Mouse (Mus musculus) cerebellum, adult 8-10 months (tissue): Measurements from ENCODE around the gene Slc8a1.

Source experiments
- DNase-seq: peaks from one replicate; pipeline ENCODE4 v3.0.0; 2022

Slc8a1 gene

DNA sequence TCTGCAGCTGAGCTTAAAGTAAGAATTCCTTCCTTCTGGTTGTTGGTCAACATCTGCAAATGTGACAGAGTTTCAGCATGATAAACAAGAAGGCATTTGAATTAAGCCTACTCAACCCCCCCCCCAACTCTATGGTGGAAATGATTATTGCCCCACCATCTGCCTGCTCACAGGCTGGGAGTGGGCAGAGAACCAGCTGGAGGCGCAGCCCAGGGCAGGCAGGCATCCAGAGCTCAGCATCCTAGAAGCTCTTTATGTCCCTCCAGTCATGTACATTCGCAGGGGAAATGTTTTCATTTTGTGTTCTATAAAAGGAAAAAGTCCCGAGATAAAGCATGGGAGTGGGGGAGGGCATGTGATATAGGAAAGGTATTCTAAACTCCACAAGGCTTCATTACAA is 235.4 kb downstream of the Slc8a1 start:
- DNase-seq: peak; percentile 67

DNA sequence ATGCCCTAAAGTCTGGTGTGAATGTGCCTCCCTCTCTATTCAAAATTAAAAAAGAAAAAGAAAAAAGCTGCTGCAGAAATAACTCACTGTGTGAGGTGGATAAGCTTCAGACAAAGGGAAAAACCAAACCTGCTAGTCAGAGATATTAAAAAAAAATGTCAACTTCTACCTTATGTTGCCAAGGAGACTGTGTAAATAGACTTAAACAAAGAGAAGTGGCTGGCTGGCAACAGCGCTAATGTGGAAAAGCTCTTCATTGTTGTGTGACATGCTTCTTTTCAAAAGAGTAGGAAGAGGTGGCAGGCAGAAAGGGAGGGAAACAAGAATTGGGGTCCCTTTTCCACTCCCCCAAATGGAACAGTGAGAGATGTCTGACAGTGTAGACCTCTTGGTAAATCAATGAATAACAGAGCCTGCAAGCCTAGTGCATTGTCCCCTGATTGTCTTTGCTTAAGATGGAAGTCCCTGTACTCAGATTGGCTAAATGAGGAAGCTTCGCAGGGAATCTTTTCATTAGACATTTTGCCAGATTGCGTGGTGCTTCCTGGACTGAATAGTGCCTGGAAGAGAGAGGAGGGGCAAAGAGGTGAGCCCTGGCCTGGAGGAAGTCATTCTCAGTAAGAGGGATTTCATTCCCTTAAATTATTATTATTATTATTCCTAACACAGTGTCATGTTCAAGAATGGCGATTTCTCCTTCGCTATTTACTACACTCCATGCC is 237.3 kb downstream of the Slc8a1 start:
- DNase-seq: no peak

DNA sequence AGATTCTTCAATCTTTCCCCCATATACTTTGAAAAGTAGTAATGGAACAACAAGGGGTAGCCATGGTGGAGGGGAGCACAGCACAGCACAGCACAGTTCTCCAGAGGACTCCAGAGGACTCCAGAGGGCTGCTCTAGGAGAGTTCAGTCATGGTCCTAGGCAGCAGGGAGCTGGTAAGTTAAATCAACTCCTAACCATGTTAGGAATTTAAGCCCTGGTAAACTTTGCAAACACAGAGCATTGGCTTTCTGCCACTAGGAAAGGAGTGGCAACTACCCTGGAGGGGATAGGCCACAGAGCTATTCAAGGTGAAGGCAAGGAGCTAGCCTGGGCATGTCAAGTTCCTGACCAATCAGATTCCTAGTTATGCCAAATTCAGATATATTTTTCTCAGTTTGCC is 240.3 kb downstream of the Slc8a1 start:
- DNase-seq: no peak

DNA sequence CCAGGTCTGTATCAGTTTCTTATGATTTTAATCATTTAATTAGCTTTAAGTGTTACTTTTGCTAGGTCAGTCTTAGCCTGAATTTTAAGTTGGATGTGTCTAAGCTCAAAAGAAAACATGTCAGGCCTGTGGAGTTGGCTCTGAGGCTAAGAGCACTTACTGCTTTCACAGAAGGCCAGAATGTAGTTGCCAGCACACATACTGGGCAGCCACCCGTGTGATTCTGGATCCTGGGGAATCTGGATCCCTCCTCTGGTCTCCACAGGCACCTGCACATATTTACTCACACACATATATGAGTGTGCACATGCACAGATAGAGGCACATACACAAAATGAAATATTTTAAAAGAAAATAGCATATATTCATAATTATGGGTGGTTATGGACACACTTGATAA is 241.6 kb downstream of the Slc8a1 start:
- no peak for DNase-seq

DNA sequence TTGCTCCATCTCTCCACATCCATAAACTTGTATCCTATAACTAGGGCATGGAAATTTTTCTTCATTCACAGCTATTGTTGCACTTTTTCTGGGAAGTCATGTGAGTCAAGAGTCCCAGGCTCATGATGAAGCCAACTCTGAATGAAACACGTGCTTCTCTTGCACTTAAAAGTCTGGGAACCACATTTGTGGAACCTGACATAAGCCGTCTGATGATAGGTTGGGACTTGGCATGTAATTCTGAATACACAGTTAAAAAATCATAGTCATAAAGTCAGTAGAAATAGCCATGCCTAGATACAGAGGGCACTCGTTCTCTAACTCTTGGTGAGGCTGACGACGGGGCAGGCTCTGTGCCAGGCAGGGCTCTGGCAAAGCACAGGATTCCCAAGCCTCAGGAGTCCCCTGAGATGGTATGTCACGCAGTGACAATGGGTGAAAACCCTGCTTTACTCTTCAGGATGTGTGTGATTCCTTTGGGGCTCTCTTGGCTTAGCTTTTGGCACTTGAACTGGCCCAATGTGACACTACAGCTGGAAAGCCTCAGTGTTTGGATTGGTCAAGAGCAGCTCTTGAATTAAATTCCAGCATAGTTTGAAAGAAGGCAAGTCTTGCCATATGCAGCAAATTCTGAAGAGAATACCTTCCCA is 245.8 kb downstream of the Slc8a1 start:
- no peak for DNase-seq

DNA sequence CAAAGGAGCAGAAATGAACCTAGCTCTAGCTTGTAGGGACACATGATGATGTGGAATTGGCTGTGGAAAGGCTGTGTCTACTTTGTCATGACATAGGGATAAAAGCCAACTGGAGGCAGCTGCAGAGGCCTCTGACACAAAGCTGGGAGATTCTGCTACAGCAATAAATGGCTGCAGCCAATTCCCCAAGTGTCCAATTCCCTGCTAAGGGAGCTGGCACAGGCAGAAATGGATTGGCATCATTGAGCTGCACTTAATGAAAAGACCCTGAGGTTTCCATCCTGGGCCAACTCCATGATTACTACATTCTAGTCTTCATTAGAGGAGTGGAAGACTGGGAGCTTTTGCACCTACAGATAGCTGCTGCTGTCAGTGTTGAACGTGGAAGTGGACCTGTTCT is 251.8 kb downstream of the Slc8a1 start:
- no peak for DNase-seq

DNA sequence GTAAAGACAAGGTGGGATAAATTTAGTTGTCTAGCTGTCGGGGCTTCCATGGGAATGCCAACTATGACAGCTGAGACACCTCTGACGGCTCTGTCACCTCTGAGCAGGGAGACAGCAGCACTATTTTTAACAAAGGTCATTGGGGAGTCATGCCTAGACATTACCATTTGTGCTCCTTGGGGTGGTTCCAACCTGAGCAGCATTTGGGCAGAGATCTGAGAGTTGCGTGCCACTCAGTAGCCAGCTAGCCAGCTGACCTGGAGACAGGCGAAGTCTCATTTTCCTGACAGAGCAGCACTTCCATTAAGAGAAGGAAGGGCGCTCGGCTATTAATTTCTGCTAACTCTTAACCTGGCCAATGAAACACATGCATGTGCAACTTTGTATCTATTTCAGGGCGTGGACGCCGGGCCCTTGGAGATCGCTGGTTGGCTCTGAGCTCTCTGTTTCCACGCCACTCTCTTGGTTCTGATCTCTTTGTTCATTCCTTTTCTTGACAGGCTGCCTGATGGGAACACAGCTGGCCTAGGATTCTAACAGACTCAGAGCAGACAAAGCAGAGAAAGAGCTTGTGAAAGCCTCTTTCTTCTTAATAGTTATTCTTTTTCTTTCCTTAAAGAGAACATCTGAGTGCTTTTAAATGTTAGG is 256.2 kb downstream of the Slc8a1 start:
- peak; percentile 54 for DNase-seq

DNA sequence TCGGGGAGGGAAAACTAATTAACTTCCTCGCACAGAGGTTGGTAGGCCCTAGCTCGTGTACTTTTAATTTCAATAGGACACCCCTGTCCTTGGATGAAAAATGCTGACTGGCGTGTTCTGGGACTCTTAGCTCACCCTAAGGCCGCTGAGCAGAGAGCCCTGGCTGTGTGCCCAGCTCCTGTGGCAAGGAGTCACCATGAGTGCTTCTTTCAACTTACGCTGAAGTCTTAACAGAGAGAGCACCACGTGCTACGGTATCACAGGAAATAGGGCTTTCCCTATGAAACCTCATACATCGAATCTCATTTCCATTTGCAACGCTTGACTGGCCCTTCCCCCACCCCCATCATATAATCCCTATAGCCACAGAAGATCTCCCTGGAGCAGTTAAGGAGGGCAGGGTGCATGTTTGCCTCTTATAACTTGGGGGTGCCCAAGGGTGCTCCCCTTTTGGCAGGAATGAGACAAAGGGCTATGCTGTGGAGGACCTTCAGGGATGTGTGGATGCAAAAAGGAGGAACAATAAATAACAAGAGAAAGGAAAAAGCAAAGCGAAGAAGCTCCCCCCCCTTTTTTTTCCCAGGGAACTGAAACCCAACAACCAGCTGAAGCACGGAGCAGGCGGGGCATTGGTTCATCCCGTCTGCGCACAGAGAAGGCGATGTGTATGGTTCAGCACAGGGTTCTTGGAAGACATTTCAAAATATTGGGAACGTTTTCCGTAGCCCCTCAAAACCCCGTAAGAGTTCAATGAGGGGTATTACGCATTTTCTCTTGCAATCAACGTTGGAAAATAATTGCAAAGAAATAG is 257.6 kb downstream of the Slc8a1 start:
- no peak for DNase-seq

DNA sequence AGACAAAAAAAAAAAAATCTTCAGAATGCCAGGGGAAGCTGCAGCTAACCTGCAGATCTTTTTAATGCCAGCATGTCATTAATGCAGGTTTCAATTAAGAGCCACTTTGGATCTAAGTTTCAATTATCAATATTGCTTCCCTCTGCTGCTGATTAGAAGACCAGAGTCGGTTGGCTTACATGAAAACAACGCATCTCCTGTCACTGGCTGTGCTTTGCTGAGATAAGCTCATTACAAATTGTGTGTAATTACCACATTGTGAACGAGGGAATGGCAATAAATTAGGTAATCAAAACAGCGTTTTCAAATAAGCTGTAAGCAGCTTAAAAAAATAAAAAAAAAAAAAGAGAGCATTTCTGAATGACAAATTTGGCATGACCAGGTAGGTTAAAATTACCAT is 258.4 kb downstream of the Slc8a1 start:
- DNase-seq: no peak

DNA sequence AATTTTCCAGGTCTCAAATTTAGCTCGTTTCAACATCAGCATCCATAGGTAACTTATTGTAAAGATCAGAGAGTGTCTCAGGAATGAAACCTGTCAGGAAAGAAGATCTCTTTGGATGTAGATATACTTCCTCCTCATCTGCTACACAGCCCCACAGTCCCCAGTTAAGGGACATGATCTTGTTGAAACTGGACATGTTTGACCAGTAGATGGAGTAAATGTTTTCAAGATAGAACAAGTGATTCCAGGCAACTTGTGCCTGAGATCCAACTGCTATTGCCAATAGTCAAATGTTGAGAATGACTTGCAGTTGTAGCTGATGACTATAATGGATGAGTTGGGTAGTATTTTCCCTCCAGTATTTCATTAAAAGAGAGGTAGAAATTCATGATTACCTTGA is 260.8 kb downstream of the Slc8a1 start:
- no peak for DNase-seq

DNA sequence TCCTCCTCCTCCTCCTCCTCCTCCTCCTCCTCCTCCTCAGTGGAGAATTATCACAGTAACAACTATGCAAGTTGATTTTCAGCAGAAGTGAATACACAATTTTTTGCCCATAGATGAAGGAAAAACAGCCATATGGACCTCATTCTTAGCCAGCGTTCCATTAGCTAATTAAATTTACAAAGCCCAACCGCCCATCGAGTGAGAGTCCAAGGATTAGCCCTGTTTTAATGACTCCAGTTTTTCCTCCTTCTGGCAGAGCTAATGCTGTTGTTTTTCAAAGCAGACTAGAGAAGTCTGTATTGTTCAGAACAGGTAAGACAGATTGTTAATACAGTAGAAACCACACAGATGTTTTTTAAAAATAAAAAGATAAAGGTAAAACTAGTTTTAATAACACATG is 264.8 kb downstream of the Slc8a1 start:
- no peak for DNase-seq

DNA sequence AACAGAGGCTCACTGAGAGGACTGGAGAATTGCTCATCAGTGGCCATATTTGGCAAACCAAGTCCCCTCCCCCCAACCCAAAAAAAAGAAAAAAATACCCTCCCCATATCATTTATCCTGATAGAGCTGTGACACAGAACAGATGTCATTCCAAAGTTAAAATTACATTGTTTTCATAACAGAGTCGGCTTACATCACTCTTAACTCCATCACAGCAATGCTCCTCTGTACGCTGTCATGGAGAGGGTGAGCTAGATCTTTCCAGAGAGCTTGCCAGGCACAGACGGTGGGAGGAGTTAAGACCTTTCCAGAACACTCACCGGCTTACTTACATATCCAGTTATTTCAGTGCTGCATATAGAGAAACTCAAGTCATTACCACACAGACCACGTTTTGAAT is 269.2 kb downstream of the Slc8a1 start:
- DNase-seq: no peak

DNA sequence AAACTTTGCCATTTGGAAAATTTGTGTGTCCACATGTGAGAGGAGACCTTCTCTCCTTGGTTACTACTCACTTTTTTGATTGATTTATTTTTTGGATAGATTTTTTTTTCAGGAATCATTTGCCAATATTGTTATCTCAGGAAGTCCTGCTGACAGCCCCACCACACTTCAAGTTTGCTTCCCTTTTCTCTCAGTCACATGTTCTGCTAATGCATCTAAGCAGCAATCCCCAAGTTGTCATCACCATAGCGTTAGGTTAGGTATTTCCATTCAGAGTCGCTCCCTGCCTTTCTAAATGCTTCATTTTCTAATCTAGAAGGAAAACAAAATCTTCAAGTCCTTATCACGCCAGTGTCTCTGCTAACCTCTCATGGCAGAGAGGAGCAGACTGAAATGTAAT is 278.8 kb downstream of the Slc8a1 start:
- no peak for DNase-seq

DNA sequence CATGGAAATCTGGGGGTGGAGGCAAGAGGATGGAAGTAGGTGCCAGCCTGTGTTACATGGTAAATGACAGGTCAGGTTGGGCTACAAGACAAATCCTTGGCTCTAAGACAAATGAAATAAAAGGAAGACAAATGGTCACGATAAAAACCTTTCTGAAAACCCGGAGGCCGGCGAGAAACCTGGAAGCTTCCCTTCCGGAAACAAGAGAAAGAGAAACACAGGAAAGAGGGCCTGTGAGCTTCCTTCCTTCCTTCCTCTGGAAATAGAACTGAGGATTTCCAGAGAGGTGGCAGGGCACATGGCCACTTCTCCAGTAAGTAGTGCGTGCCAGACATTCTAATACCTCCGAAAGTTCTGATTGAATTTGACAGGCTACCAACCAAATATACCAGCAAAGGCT is 282.2 kb downstream of the Slc8a1 start:
- DNase-seq: no peak

DNA sequence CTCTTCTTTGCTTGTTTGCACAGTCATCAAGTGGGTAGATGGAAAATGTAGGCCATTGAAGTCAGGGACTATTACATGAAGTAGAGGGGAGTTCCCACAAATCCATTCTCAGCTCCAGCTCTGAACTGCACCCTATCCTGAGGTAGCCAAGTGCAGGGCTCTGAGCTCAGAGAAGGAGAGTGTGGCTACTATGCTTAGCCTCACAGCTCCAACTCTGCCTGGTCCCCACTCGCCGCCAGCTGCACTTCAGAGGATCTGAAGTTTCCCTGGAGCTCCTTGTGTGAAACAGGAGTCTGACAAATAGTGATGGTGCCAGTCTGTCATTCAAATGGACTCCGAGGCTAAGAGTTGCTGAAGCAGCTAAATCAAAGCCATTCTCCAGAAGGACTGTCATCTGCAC is 282.9 kb downstream of the Slc8a1 start:
- no peak for DNase-seq

DNA sequence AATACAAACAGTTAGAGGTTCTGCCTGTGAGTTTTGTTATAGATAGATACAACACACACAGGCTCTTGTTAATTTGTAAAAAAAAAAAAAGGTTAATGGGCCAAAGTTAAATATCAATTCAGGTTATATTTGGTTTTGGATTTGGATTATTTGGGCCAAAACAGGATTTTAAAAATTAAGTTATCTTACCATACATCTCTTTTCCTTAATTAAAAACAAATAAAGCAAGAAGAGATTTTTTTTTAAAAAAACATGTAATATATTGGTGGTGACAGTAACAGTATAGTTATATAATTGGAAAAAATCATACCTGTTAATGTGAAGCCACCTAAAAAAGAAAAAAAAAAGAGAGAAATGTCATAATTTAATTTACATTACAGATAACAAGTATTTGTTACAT is 296.7 kb downstream of the Slc8a1 start, which contains the start of gene Gm11096:
Gene Gm11096 (plus strand): TSS at position 301 of the 400 bp plus-strand sequence.
- no peak for DNase-seq

DNA sequence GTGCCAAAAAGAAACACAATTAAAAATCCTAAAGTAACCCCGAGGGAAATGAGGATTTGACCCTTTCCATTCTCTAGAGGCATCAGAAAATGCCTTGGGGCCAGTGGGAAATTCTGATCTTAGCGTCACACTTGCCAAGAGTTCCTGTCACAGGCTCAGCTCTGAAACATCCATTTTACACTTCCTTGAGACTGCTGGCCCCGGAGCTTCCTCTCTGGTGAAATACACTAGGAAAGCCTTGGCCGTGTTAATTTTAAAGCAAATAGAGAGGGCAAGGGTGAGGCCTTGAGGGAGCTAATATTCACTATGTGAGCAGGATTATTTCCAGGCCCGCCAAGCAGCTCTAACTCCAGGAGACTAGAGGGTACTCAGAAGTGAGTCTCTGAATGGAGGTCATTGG is 305.0 kb downstream of the Slc8a1 start:
- DNase-seq: no peak

DNA sequence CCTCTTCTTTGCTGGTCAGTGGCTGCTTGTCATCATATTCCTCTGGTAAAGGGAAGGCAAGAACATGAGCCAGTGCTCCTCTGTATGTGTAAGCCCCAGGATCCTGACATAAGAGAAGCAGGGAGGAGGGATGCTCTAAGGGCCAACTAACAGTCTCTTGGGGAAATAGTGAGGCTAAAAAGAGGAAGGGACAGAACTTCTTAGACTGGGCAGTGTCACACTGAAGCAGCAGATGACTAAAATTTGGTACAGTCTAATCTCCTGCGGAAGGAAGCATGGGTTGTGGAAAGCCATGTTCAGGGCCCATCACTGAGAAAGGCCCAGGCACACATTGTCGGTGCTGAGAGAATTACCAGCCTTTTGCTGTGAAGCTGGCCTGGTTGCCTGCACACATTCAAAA is 305.4 kb downstream of the Slc8a1 start:
- no peak for DNase-seq

DNA sequence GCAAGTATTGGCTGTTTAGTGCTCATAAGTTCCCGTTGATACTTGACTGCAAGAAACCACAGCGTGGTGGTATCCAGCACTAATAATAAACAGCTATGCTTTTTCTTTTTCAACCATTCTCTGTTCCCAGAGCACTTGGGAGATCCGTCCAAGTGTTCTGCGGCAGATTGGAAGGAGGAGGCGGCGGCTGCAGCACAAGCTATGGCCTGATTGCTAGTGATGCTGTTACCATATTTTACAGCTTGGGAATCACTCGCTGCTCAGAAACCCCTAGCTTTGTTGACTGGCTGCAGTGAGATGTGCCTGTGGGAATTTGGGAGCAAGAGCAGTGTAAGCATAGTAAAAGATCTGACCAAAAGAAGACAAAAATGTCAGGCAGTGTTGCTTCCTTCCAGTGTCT is 310.9 kb downstream of the Slc8a1 start:
- no peak for DNase-seq

DNA sequence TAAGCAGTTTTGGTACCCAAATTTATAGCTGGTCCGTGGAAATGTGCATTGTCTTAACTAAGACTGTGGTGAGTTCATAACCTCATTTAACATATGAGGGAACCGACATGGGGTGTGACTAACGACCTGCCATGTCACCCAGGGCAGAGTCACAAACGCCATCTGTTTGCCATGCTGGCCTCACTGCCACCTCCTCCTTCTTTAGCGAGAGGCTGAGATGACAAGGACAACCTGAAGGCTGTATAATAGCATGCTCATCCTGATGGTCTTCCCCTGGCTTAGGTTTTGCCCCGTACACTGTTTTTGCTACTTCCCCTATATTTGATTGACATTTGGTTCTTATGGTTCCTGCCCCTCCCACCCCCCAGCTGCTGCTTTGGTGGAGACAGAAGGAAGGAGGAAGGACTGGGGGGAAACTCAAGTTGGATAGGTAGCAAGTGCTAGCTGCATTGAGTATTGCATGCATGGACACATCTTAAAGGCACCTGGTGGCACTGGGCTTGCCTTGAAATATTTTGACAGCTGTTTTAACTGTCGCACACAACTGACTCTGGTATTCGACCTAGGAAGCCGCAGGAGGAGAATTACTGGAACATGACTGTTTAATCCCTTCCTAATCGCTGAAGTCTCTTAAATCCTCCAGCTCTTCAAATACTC is 313.8 kb downstream of the Slc8a1 start:
- DNase-seq: peak; percentile 30

DNA sequence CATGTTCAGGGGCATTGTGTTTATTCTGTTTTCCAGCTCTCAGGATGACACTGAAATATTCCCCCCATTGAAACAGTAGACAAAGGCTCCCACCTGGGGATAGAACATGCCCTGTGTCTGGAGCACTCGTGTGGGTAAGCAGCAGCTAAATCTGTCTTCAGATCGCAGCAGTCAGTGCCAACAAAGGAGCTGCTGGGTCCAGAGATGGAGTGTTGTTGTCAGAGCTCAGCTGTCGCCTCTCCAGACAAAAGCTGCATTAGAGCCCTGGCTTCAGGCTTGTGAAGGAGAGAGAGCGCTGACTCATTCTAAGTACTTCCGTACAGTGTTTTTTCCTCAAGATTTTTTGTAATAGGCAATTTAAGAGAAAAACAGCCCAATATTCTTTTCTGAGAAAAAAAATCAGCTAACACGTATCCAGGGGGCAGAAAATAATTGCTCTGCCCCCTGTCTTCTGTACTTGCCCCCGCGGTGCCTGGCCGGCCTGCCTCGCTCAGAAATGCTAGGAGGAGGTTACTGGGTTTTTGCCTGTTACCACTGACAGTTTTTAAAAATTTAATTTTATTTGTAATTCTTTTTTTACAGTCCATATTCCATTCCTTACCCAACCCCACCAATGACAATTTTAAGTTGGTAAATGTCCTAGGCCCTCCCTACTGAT is 318.2 kb downstream of the Slc8a1 start:
- DNase-seq: no peak

DNA sequence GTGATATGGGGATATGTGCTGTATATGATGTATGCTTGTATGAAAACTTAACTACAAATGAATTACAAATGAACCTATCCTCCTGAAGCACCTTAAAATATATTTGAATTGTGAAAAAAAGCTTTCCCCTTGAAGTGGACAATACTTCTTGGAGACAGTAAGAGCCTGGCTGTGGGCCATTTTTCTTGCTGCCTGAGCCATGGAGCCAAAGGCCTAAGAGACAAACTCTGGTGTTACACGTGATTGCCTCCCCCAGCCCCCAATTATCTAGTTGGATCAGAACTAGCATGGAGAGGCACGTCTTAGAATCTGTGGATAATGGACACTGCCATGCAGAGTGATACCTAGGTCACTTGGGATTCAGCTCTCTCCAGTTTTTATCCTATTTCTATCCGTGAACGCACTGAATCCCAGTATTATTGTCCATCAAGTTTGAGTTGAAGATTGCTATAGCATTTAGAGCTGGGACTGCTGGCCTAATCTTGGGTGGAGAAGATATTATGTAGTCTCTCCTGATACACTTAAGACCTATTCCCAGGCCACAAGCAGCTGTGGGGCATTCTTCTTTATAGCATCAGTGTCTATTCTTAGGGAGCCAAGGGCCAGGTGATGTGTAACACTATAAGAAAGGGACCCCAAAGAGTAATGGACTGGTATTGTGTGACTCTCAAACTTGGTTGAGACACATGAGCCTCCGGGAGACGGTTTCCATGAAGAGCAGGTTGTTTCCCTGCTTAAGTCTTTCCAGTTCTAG is 321.6 kb downstream of the Slc8a1 start:
- no peak for DNase-seq
